Mouse (Mus musculus) kidney, postnatal 25 days (tissue): ENCODE results near the gene Asgr1.

Experiments
- DNase-seq, 2 experiments: peaks; one replicate each; pipeline ENCODE4 v3.0.0; 2021; ENCODE audit warnings: mixed read lengths in 2 of 2

The Asgr1 gene

GRCm38 (mm10) chr11:70027397-70027796, 26.5 kb upstream of the Asgr1 start:
- peak in 1 of 2 experiments; percentile 38 for DNase-seq

GRCm38 (mm10) chr11:70028401-70029129, 25.3 kb upstream of the Asgr1 start:
- DNase-seq = peak in 1 of 2 experiments; percentile 30

GRCm38 (mm10) chr11:70029130-70029801, 24.6 kb upstream of the Asgr1 start:
- peak; percentile 45 to 63 for DNase-seq

- no peak for DNase-seq
These were observed 23.9 kb upstream of the Asgr1 start for GRCm38 (mm10) chr11:70029829-70030550.

GRCm38 (mm10) chr11:70030651-70031320, 23.1 kb upstream of the Asgr1 start:
- peak in 1 of 2 experiments; percentile 29 for DNase-seq

GRCm38 (mm10) chr11:70031321-70031670, 22.6 kb upstream of the Asgr1 start:
- peak in 1 of 2 experiments; percentile 32 for DNase-seq

GRCm38 (mm10) chr11:70038174-70038573, 15.7 kb upstream of the Asgr1 start:
- no peak for DNase-seq

GRCm38 (mm10) chr11:70039631-70040030, 14.3 kb upstream of the Asgr1 start:
- no peak for DNase-seq

GRCm38 (mm10) chr11:70040184-70040583, 13.7 kb upstream of the Asgr1 start:
- no peak for DNase-seq

- no peak for DNase-seq
These were observed 11.4 kb upstream of the Asgr1 start for GRCm38 (mm10) chr11:70042309-70043085.

- no peak for DNase-seq
These were observed 10.2 kb upstream of the Asgr1 start for GRCm38 (mm10) chr11:70043665-70044064.

- DNase-seq = no peak
These were observed 8.4 kb upstream of the Asgr1 start for GRCm38 (mm10) chr11:70045435-70045834.

GRCm38 (mm10) chr11:70049366-70049765, 4.5 kb upstream of the Asgr1 start:
- no peak for DNase-seq

- DNase-seq = no peak
These were observed 4.1 kb upstream of the Asgr1 start for GRCm38 (mm10) chr11:70049816-70050215.

- DNase-seq = no peak
These were observed 729 bp upstream of the Asgr1 start for GRCm38 (mm10) chr11:70053156-70053555.

GRCm38 (mm10) chr11:70055618-70056214, 1.8 kb downstream of the Asgr1 start:
- peak; percentile 75 to 78 for DNase-seq

- DNase-seq = peak; percentile 55 to 83
These were observed 3.9 kb downstream of the Asgr1 start for GRCm38 (mm10) chr11:70057805-70058204.

- DNase-seq = no peak
These were observed 6.0 kb downstream of the Asgr1 start for GRCm38 (mm10) chr11:70059930-70060329.

GRCm38 (mm10) chr11:70063053-70063452, 9.2 kb downstream of the Asgr1 start:
- no peak for DNase-seq

- no peak for DNase-seq
These were observed 12.8 kb downstream of the Asgr1 start for GRCm38 (mm10) chr11:70066701-70067100.

GRCm38 (mm10) chr11:70068245-70068644, 14.4 kb downstream of the Asgr1 start:
- no peak for DNase-seq

- DNase-seq = no peak
These were observed 16.2 kb downstream of the Asgr1 start for GRCm38 (mm10) chr11:70070057-70070456.
